Mouse (Mus musculus): ENCODE results near the gene Sema6d. TPM values are rescaled to one million over a fixed set of nuclear protein-coding genes. Genes with fewer than 3 reads are reported as not detected.

The Sema6d gene
- total and polyA plus RNA-seq, 2 experiments from 2014 or later = 22.5 to 65.1 TPM

GRCm38 (mm10) chr2:124531062-124531461, 441.3 kb downstream of the Sema6d start:
- ATAC-seq = no peak
- no peak overlapping the region for H3K4me2 ChIP-seq (ENCODE audit: low read depth)
- H3K4me3 ChIP-seq (ENCODE audit: low read depth, low read length) = no peak overlapping the region
- H3K36me3 ChIP-seq (ENCODE audit: insufficient read depth) = no peaks in the 10 kb centered on the region
- H3K9ac ChIP-seq = no peak overlapping the region
- TF ChIP-seq CTCF (IDR thresholded peaks at IDR 0.05; ENCODE audit: low read depth) = no peak
- no peaks in the 10 kb centered on the region for H3K9me3 ChIP-seq (ENCODE audit: low read length)
- no peak for DNase-seq
- no peak overlapping the region for H3K27ac ChIP-seq (ENCODE audit: low read depth, low read length)
- no peaks in the 10 kb centered on the region for H3K27me3 ChIP-seq (ENCODE audit: insufficient read depth, low read length)
- 79% methylated on average over 4 of the region's 4 CpGs for WGBS
- no peaks in the 10 kb centered on the region for H3K4me1 ChIP-seq (ENCODE audit: insufficient read depth)

GRCm38 (mm10) chr2:124532906-124533305, 443.1 kb downstream of the Sema6d start:
- DNase-seq (no peak), ATAC-seq (no peak)
- 76% methylated on average over 3 of the region's 3 CpGs for WGBS
- Histone ChIP-seq H3K27me3 (ENCODE audit: insufficient read depth, low read length) (no peaks in the 10 kb centered on the region), H3K9me3 (ENCODE audit: low read length) (no peaks in the 10 kb centered on the region), H3K36me3 (ENCODE audit: insufficient read depth) (no peaks in the 10 kb centered on the region), H3K4me1 (ENCODE audit: insufficient read depth) (no peaks in the 10 kb centered on the region), H3K27ac (ENCODE audit: low read depth, low read length) (no peak overlapping the region), H3K9ac (no peak overlapping the region), H3K4me2 (ENCODE audit: low read depth) (no peak overlapping the region), H3K4me3 (ENCODE audit: low read depth, low read length) (no peak overlapping the region)
- no peak for TF ChIP-seq CTCF (IDR thresholded peaks at IDR 0.05; ENCODE audit: low read depth)

GRCm38 (mm10) chr2:124533602-124534001, 443.8 kb downstream of the Sema6d start:
- Histone ChIP-seq H3K9ac (no peak overlapping the region), H3K4me2 (ENCODE audit: low read depth) (no peak overlapping the region), H3K27me3 (ENCODE audit: insufficient read depth, low read length) (no peaks in the 10 kb centered on the region), H3K4me3 (ENCODE audit: low read depth, low read length) (no peak overlapping the region), H3K4me1 (ENCODE audit: insufficient read depth) (no peaks in the 10 kb centered on the region), H3K36me3 (ENCODE audit: insufficient read depth) (no peaks in the 10 kb centered on the region), H3K27ac (ENCODE audit: low read depth, low read length) (no peak overlapping the region), H3K9me3 (ENCODE audit: low read length) (no peaks in the 10 kb centered on the region)
- no peak for TF ChIP-seq CTCF (IDR thresholded peaks at IDR 0.05; ENCODE audit: low read depth)
- peak; percentile 42; the same call in 1 of the 2 replicates for ATAC-seq
- no peak for DNase-seq
- 74% methylated on average over 6 of the region's 6 CpGs for WGBS

- no peak overlapping the region for H3K4me3 ChIP-seq (ENCODE audit: low read depth, low read length)
- DNase-seq = no peak
- H3K4me2 ChIP-seq (ENCODE audit: low read depth) = no peak overlapping the region
- H3K9me3 ChIP-seq (ENCODE audit: low read length) = no peaks in the 10 kb centered on the region
- WGBS = 49% methylated on average over 3 of the region's 3 CpGs
- TF ChIP-seq CTCF (IDR thresholded peaks at IDR 0.05; ENCODE audit: low read depth) = no peak
- H3K36me3 ChIP-seq (ENCODE audit: insufficient read depth) = no peaks in the 10 kb centered on the region
- no peak for ATAC-seq
- peak overlapping the region; percentile 0; the same call in 1 of the 2 replicates for H3K27ac ChIP-seq (ENCODE audit: low read depth, low read length)
- H3K27me3 ChIP-seq (ENCODE audit: insufficient read depth, low read length) = no peaks in the 10 kb centered on the region
- H3K4me1 ChIP-seq (ENCODE audit: insufficient read depth) = no peaks in the 10 kb centered on the region
- H3K9ac ChIP-seq = no peak overlapping the region
Measured at GRCm38 (mm10) chr2:124550315-124550714, 460.5 kb downstream of the Sema6d start.

- ATAC-seq = no peak
- WGBS = 82% methylated on average over 1 of the region's 1 CpGs
- Histone ChIP-seq H3K9me3 (ENCODE audit: low read length) (no peaks in the 10 kb centered on the region), H3K9ac (no peak overlapping the region), H3K4me2 (ENCODE audit: low read depth) (no peak overlapping the region), H3K27me3 (ENCODE audit: insufficient read depth, low read length) (no peaks in the 10 kb centered on the region), H3K4me3 (ENCODE audit: low read depth, low read length) (no peak overlapping the region), H3K36me3 (ENCODE audit: insufficient read depth) (no peaks in the 10 kb centered on the region), H3K4me1 (ENCODE audit: insufficient read depth) (no peaks in the 10 kb centered on the region), H3K27ac (ENCODE audit: low read depth, low read length) (no peak overlapping the region)
- no peak for DNase-seq
- TF ChIP-seq CTCF (IDR thresholded peaks at IDR 0.05; ENCODE audit: low read depth) = no peak
Measured at GRCm38 (mm10) chr2:124554751-124555415, 465.1 kb downstream of the Sema6d start.

GRCm38 (mm10) chr2:124556861-124557499, 467.2 kb downstream of the Sema6d start:
- DNase-seq = no peak
- H3K27me3 ChIP-seq (ENCODE audit: insufficient read depth, low read length) = no peaks in the 10 kb centered on the region
- H3K4me1 ChIP-seq (ENCODE audit: insufficient read depth) = no peaks in the 10 kb centered on the region
- H3K36me3 ChIP-seq (ENCODE audit: insufficient read depth) = no peaks in the 10 kb centered on the region
- no peak overlapping the region for H3K27ac ChIP-seq (ENCODE audit: low read depth, low read length)
- H3K4me3 ChIP-seq (ENCODE audit: low read depth, low read length) = no peak overlapping the region
- TF ChIP-seq CTCF (IDR thresholded peaks at IDR 0.05; ENCODE audit: low read depth) = no peak
- no peak overlapping the region for H3K4me2 ChIP-seq (ENCODE audit: low read depth)
- H3K9me3 ChIP-seq (ENCODE audit: low read length) = no peaks in the 10 kb centered on the region
- no peak for ATAC-seq
- WGBS = 91% methylated on average over 5 of the region's 5 CpGs
- no peak overlapping the region for H3K9ac ChIP-seq

GRCm38 (mm10) chr2:124558021-124558420, 468.3 kb downstream of the Sema6d start:
- Histone ChIP-seq H3K27me3 (ENCODE audit: insufficient read depth, low read length) (no peaks in the 10 kb centered on the region), H3K9ac (no peak overlapping the region), H3K27ac (ENCODE audit: low read depth, low read length) (no peak overlapping the region), H3K4me1 (ENCODE audit: insufficient read depth) (0 out of 2 replicates have a peak, but pooled peaks cover 5% of the 10 kb centered on the region), H3K4me3 (ENCODE audit: low read depth, low read length) (no peak overlapping the region), H3K4me2 (ENCODE audit: low read depth) (no peak overlapping the region), H3K9me3 (ENCODE audit: low read length) (no peaks in the 10 kb centered on the region), H3K36me3 (ENCODE audit: insufficient read depth) (no peaks in the 10 kb centered on the region)
- 93% methylated on average over 7 of the region's 7 CpGs for WGBS
- no peak for DNase-seq
- no peak for TF ChIP-seq CTCF (IDR thresholded peaks at IDR 0.05; ENCODE audit: low read depth)
- no peak for ATAC-seq

All from forebrain, postnatal 0 days (tissue).